Mouse (Mus musculus): Measurements from ENCODE around the gene Gm10334. TPM values are rescaled to one million over a fixed set of nuclear protein-coding genes. Genes with fewer than 3 reads are reported as not detected.
"Not testable (repeated sequence)": the region's sequence is repeated elsewhere in the genome, so short reads cannot be mapped to it uniquely, and the experiment has no call there.

The Gm10334 gene
- polyA plus RNA-seq (2016; fragmentation: Nextera tagmentation; extraction: Ambion mirVana) = not detected in 2 replicates

DNA sequence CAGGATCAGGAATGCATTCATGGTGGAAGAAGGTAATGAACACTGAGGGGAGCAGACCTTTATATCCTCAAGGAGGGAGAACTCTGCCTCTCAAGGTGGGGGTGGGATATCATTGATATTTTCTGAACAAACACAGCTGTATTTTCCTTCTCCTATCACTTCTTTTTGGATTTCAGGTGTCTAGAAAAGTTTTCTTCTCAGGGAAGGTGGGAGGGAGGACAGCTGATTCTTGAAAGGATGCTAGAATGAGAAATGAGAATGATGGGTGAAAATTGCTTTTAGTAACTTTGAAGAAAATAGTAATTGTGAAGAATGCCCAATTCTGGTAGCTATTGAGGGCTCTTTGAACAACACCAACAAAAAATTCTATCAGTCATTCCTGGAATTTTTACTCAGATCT, at the start of gene Gm10334:
Gene Gm10334 (minus strand): TSS at position 101 of the 400 bp plus-strand sequence.
- not testable (repeated sequence) for H3K4me1 ChIP-seq; H3K4me3 ChIP-seq; H3K27ac ChIP-seq (replicated peaks); H3K36me3 ChIP-seq; H3K9me3 ChIP-seq (replicated peaks); DNase-seq (ENCODE audit: low spot score); H3K27me3 ChIP-seq (ENCODE audit: low read depth, poor library complexity, severe bottlenecking)

DNA sequence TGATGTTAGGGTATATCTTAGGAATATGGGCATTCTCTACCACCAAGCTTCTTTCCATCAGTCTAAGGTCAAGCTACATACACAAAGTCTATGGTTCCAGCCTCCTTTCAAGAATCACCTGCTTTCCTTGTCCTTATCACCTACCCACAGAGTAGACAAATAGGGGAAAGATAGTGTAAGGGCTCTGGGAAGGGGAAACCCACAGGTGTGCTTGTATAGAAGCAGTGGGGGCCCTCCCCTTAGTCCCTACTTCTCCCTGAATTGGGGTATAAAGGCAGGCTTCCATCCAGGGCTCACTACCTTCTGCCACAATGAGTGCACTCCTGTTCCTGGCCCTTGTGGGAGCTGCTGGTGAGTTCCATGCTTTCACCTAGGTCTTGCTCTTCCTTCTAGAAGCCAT, 12.7 kb upstream of the Gm10334 start, which contains the start of gene Prss1:
Gene Prss1 (plus strand): TSS at position 301 of the 400 bp plus-strand sequence.
- not testable (repeated sequence) for H3K27ac ChIP-seq (replicated peaks); H3K27me3 ChIP-seq (ENCODE audit: low read depth, poor library complexity, severe bottlenecking); H3K4me1 ChIP-seq; DNase-seq (ENCODE audit: low spot score); H3K4me3 ChIP-seq; H3K36me3 ChIP-seq; H3K9me3 ChIP-seq (replicated peaks)

DNA sequence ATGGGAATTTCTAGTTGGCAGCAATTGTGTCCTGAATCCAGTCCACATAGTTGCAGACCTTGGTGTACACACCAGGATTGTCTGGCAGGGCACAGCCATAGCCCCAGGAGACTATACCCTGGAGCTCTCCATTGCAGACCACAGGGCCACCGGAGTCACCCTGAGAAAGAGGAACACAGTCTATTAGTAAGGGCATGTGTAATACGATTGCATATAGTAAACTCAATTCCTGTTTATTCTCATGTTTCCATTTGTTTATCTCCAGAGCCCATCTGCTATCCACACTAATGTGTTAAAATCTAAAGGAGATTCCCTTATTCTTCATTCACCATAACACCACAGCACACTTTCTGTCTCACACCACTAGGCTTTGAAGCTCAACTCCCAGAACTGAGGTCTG, 3.7 kb downstream of the Gm10334 start:
- not testable (repeated sequence) for H3K27me3 ChIP-seq (ENCODE audit: low read depth, poor library complexity, severe bottlenecking); H3K27ac ChIP-seq (replicated peaks); DNase-seq (ENCODE audit: low spot score); H3K9me3 ChIP-seq (replicated peaks); H3K4me1 ChIP-seq; H3K4me3 ChIP-seq; H3K36me3 ChIP-seq
- 86% methylated on average over 2 of the region's 2 CpGs for WGBS

Other genes with a start within 250 kb of the Gm10334 start
- not detected in 2 replicates for gene Try4, start 143.9 kb downstream of the Gm10334 start, polyA plus RNA-seq (2016; fragmentation: Nextera tagmentation; extraction: Ambion mirVana)
- not detected in 2 replicates for gene Try5, start 129.3 kb downstream of the Gm10334 start, polyA plus RNA-seq (2016; fragmentation: Nextera tagmentation; extraction: Ambion mirVana)
- gene Try10, start 92.0 kb downstream of the Gm10334 start, polyA plus RNA-seq (2016; fragmentation: Nextera tagmentation; extraction: Ambion mirVana) = not detected in 2 replicates
- gene Prss3, start 68.5 kb downstream of the Gm10334 start, polyA plus RNA-seq (2016; fragmentation: Nextera tagmentation; extraction: Ambion mirVana) = not detected in 2 replicates
- not detected in 2 replicates for gene Gm5771, start 53.8 kb downstream of the Gm10334 start, polyA plus RNA-seq (2016; fragmentation: Nextera tagmentation; extraction: Ambion mirVana)
- not detected in 2 replicates for gene Prss1, start 12.8 kb upstream of the Gm10334 start, polyA plus RNA-seq (2016; fragmentation: Nextera tagmentation; extraction: Ambion mirVana)
- not detected in 2 replicates for gene Prss2, start 75.6 kb upstream of the Gm10334 start, polyA plus RNA-seq (2016; fragmentation: Nextera tagmentation; extraction: Ambion mirVana)
- 13.9 and 17.0 TPM in 2 replicates for gene Ephb6, start 159.3 kb upstream of the Gm10334 start, polyA plus RNA-seq (2016; fragmentation: Nextera tagmentation; extraction: Ambion mirVana)
- gene Trpv6, start 190.3 kb upstream of the Gm10334 start, polyA plus RNA-seq (2016; fragmentation: Nextera tagmentation; extraction: Ambion mirVana) = 0.10 and 0.27 TPM in 2 replicates
- gene Trpv5, start 234.6 kb upstream of the Gm10334 start, polyA plus RNA-seq (2016; fragmentation: Nextera tagmentation; extraction: Ambion mirVana) = not detected in 2 replicates
- not detected in 2 replicates for gene Llcfc1, start 238.3 kb upstream of the Gm10334 start, polyA plus RNA-seq (2016; fragmentation: Nextera tagmentation; extraction: Ambion mirVana)

Measured in midbrain, embryonic 10.5 days (tissue).